Mouse (Mus musculus) stomach, postnatal 0 days (tissue): ENCODE measurements at regions not wholly inside any gene's neighbourhood (a gene's known extent, or its start where the extent isn't known, plus 50 kb on each side); places are given as distances from the start of the nearest gene placed in this dataset.

Source experiments
- CTCF ChIP-seq: IDR thresholded peaks from 2 replicates; pipeline ENCODE4 v1.5.1; 2016; ENCODE audit warnings: antibody characterized with exemption, low read depth, mild to moderate bottlenecking, moderate library complexity
- EP300 ChIP-seq: optimal IDR thresholded peaks from 2 replicates; pipeline ENCODE3; 2016; ENCODE audit warnings: antibody characterized with exemption

DNA sequence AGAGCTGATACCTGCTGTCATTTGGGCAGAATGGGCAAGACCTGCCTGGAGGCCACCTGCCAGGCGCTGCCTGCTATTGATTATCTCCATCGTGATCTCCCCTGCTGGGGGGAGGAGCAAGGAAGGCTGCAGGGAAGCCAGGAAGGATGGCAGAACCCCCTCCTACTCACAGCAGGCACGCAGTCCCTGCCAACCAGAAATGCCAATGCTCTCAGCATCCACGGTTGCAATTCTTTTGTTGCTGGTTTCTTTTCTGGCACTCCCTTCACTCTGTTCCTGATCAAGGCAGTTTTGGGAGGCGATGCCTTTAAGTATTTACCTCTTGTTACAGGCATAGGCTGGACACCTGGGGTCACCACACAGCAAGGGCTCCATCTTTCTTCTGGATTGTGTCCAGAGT is 164.3 kb upstream of the Tacr1 start:
- no peak for TF ChIP-seq EP300
- no peak for TF ChIP-seq CTCF
